Mouse (Mus musculus) mouse trophoblast stem cell (cell line): ENCODE results near the gene Nop14.
"Not testable (repeated sequence)": the region's sequence is repeated elsewhere in the genome, so short reads cannot be mapped to it uniquely, and the experiment has no call there.

ENCODE experiments used
- in situ Hi-C, 2 experiments: fragments of 300-500 bp; cut with MseI, MboI; formaldehyde crosslinking; loops; 2 replicates in 1 of 2; 3 replicates in 1 of 2; pipeline ENCODE4 v1.15.1; 2025

The Nop14 gene

DNA sequence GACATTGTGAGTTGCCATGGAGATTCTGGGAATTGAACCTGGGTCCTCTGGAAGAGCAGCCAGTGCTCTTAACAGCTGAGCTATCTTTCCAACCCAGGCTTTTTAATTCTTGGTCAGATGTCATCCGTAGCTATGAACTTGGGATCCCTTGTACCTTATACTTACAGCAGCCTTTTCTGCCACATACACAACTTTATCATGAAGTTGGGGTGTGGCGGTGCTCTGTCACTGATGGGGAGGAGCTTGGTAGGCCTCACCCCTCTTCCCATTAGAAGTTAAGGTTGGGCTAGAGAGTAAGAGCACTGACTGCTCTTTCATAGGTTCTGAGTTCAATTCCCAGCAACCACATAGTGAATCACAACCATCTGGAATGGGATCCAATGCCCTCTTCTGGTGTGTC is 27.0 kb downstream of the Nop14 start:
- in situ Hi-C loops, result no loop called here

DNA sequence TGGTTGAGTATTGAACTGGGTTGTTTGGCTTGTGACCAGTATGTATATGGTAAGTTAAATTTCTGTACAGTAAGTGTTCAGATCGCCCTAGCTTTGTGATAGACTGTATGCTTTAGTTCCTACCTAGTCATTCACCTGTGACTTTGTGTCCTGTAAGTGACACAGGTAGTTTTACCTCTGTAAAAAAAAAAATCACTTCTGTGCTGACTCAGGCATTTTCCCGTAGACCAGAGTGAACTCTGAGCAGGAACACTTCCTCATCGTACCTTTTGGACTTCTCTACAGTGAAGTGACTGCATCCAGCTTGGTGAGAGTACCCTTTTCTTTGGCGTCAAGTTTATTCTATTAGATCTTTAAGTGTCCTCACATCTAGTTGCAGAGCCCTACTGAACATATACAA is 50.0 kb downstream of the Nop14 start:
- in situ Hi-C loops, result no loop called here

GRCm38 (mm10) chr5:34608226-34608625 is 51.7 kb downstream of the Nop14 start:
- in situ Hi-C loops, result no loop called here

DNA sequence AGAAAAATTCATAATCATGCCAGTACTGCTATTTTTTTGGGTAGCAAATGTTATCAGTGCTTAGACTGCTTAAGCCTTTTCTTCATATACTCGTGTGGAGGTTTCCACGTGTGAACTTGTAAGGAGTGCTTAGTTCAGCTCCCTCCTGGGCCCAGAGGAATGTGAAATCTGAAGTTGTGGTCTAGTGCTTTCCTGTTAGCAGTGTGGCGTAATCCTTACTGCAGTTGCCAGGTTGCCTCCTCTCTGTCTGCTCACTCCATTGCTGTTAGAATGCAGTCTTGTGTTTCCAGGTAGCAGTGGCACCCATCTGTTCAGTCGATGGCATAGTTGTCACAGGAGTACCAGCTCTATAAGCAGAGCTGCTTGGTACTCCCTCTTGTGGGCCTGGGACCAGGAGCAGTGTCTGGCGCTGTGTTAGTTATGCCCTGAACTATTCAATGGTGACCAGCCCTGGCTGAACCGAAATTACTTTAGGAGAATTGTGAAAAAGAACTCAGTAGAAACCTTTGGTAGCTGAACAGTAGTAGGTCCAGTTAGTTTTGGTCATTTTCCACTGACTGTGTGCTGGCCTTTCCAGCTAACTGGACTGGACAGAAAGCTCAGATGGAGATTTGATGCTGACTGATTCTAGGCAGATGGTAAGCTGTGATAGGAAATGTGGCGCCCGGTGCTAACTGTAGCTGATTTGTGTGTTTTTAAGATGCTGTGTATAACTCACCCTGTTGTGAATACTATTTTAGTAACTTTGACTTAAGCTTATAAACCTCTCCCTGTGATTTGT is 52.7 kb downstream of the Nop14 start:
- in situ Hi-C loops, result no loop called here

DNA sequence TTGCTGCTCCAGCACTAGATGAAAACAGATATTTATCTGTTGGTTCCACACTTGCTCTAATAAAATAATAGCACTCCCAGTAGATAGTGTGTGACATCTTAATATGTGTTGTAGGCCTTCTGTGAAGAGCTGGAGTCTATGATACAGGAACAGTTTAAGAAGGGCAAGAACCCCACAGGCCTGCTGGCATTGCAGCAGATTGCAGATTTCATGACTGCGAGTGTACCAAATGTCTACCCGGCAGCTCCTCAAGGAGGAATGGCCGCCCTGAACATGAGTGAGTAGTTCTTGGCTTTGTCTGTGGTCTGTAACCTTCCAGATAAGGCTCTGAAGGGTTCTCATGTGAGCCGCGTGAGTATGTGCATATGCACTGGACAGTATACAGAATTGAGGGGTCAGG is 55.4 kb downstream of the Nop14 start:
- in situ Hi-C loops, result no loop called here

- in situ Hi-C loops, result no loop called here
Measured at GRCm38 (mm10) chr5:34593202-34593727, 66.7 kb downstream of the Nop14 start.

- in situ Hi-C loops, result no loop called here
Measured at GRCm38 (mm10) chr5:34592666-34593065, 67.3 kb downstream of the Nop14 start.

GRCm38 (mm10) chr5:34592224-34592623 is 67.7 kb downstream of the Nop14 start:
- in situ Hi-C loops, result not testable (repeated sequence)

DNA sequence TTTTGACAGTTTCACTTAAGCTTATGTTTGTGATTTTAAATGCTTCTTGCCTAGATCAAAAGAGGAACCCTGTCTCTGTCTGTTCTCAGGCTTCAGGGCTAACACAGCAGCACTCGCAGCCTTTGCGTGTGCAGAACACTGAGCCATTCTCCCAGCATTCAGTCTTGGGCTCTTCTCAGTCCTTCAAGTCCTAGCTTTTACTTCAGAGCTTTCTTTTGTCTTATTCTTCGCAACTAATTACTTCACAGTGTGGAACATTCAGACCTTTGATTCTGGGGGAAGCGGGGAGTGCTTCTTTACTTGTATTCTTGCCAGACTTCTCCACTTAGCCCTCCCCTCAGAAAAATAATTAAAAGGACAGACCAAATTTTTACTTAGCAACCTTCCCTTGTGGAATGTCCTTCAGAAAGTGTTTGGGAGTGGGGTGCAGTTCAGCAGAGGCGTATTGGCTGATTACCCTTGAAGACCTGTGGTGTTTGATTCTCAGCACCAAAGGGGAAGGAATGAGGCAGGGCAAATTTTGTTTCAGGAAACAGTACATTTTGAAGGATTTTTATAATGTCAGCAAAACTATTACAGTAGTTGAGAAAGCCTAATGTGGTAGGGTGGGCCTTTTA is 68.5 kb downstream of the Nop14 start:
- in situ Hi-C loops, result no loop called here

DNA sequence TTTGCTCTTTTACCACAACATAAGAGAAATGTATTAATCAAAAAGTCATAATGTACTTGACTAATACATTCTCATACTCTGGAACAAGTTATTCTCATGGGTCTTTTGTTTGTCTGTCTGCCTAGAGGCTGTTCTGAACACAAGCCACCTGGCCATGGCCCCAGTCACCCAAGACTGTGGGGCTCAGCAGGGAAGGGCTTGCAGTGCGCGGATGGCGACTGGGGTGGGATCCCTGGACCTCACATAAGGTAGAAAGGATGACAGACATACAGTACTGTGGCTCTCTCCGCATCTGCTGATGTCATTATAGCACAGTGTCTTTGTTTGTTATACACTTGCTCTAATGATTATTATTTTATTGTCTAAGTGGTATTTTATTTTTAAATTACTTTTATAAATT is 69.2 kb downstream of the Nop14 start:
- in situ Hi-C loops, result no loop called here

- in situ Hi-C loops, result no loop called here
Measured at GRCm38 (mm10) chr5:34590059-34590458, 69.9 kb downstream of the Nop14 start.
